Mouse (Mus musculus) lung, adult 2 months (tissue): ENCODE results near the gene Trpd52l3. TPM values are rescaled to one million over a fixed set of nuclear protein-coding genes. Genes with fewer than 3 reads are reported as not detected.

ENCODE experiments used
- DNase-seq: peaks from one replicate; pipeline ENCODE4 v3.0.0; 2022
- H3K4me1 ChIP-seq: fragments of 200-500 bp; 2 replicates; pipeline ENCODE4 v1.6.1; 2011; ENCODE audit warnings: low read length; ENCODE audit not compliant: control insufficient read depth, insufficient read depth
- H3K4me3 ChIP-seq: fragments of 200-500 bp; replicated peaks from 2 replicates; pipeline ENCODE3; 2011; ENCODE audit warnings: low read depth, mild to moderate bottlenecking, control low read depth, low read length; ENCODE audit errors: extremely low read depth
- CTCF ChIP-seq: fragments of 200-500 bp; IDR thresholded peaks from 2 replicates; pipeline ENCODE4 v1.5.1; 2011; ENCODE audit warnings: mild to moderate bottlenecking, low read length, control low read depth; ENCODE audit not compliant: insufficient read depth
- POLR2A ChIP-seq: fragments of 200-500 bp; IDR thresholded peaks from 2 replicates; pipeline ENCODE4 v1.6.1; 2011; ENCODE audit warnings: low read depth, mild to moderate bottlenecking, control low read depth, low read length, borderline replicate concordance; ENCODE audit errors: extremely low read depth
- WGBS: fragments of 180-500 bp; shearing (Covaris S2); methylation state at CpG from one replicate; pipeline ENCODE4 v1.1.7; 2018; 5-methylcytosine and 5-hydroxymethylcytosine counted together
- polyA plus RNA-seq: library from polyadenylated mRNA; depleted of rRNA; stranded (reverse); fragments of >200 nt; gene quantifications from 2 replicates; pipeline ENCODE4 v1.2.3, GENCODE M21; 2012

Gene Trpd52l3
- polyA plus RNA-seq, 1 experiment, result not detected

DNA sequence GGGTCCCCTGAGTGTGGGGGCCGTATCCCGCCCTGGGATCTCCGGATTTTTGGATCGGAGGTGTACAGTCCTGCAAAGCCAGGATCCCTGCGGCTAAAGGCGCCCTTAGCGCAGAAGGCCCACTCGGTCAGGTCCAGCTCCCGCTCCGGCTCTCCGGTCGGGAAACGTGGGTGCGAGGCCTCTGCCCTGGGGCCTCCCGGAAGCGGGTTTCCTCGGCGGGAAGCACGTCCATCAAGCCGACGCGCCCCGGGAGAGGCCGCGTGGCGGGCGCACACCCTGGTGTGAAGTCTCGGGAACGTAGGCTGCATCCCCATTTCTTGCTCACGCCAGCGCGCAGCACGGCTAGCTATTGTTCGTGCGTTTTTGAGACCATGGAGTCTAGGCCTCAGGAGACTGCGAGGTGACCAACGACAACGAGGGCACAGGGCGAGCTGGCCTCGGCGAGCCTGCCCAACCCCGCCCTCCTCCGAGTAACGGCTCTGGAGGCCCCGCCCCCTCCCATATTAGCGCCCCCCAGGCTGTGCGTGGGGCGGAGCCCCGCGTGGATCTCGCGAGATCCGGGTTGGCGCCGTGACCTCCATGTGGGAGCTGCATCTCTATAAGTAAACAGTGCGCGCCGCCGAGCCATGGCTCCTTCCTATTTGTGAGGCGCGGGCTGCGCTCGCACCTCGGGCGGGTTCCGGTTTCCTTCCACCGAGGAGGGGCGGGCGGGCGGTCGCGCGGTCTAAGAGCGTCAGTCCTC, 26.5 kb downstream of the Trpd52l3 start, which contains the start of gene Uhrf2:
TSS of gene Uhrf2 (plus strand) at position 620 of the 742 bp plus-strand sequence.
- TF ChIP-seq POLR2A (peak; percentile 77; the same call in 1 of the 2 replicates), CTCF (no peak)
- H3K4me3 ChIP-seq, result peak within 1 kb of the TSS; percentile 94
- DNase-seq, result peak; percentile 94
- H3K4me1 ChIP-seq, result peaks cover 12% of the 10 kb centered on the region
- 4% methylated on average over 74 of the region's 74 CpGs for WGBS

DNA sequence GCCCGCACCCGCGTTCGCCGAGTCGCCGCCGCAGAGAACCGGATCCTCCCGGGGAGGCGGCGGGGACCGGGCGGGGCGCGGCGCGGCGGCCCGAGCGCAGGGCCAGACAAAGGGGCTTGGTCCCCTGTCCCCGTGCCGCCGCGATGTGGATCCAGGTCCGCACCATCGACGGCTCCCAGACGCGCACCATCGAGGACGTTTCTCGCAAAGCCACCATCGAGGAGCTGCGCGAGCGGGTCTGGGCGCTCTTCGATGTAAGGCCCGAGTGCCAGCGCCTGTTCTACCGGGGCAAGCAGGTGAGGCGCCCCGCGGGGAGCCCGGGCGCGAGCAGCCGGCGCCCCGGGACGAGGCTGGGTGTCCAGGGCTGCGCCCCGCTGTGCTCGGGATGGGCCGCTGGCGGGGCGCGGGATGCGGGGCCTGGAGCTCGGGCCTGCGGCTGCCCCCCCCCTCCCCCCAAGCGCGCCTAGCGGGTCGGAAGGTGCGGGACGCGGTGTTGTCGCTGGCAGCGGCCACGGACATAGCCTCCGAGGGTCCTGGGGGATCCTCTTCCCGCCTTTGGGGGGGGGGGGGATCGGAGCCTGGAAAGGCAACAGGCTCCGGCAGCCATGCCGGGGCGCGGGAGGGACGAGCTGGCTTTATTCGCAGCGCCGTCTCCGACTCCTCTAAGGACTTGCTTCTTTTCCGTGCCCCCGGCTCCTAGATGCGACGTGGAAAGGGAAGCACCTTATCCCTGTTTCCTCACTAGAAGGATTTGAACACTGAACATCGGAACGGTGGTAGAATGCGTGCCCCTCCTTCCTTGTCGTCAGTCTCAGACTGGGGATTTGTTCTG, 27.3 kb downstream of the Trpd52l3 start:
- DNase-seq, result peak; percentile 20
- peaks cover 12% of the 10 kb centered on the region for H3K4me1 ChIP-seq
- H3K4me3 ChIP-seq, result peak overlapping the region; percentile 94
- under 1% methylated on average over 92 of the region's 92 CpGs for WGBS
- no peak for TF ChIP-seq CTCF
- no peak for TF ChIP-seq POLR2A

DNA sequence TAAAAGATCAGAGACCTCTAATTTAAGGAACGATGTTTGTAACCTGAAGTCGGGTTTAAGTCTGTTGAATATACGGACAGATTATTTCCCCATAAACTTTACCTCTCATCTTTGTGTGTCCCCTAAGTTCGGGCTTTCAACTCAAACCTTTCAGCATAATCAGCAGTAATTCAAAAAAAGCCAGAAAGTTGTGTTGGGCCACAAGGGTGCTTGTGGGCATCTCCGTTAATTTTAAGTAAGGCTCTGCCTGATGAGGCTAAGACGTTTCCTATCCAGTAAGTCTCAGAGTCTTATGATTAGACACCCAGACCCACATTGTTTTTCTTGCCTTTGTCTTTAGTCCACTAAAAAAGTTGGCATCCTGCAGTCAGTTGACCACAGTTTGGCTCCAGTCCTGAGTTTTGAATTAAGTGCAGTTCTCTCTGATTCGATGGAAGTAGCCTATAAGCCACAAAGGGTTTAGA, 27.9 kb downstream of the Trpd52l3 start:
- TF ChIP-seq POLR2A (no peak), CTCF (no peak)
- Histone ChIP-seq H3K4me1 (peaks cover 15% of the 10 kb centered on the region), H3K4me3 (peak overlapping the region; percentile 94)
- DNase-seq, result no peak
- under 1% methylated on average over 7 of the region's 7 CpGs for WGBS

DNA sequence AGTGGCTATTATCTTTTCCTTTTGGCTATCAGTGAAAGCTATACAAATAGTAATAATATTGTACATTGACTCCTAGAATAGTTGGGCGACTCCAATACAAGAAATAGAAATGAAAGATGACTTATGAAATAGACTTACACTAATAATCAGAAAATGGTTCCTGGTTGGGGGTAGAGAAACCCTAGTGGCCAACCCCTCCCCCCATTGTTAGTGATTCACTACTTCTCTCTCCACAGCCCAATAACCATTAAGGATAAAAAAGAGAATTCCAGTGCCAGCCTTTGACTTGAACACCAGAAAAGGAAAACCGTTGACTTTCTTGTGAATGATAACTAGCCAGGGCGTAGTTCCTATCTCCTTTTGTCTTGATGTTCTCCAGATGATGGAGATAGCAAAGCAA, 28.6 kb downstream of the Trpd52l3 start:
- TF ChIP-seq CTCF (no peak), POLR2A (no peak)
- 50% methylated on average over 3 of the region's 3 CpGs for WGBS
- DNase-seq, result no peak
- Histone ChIP-seq H3K4me3 (no peak overlapping the region), H3K4me1 (peaks cover 18% of the 10 kb centered on the region)

DNA sequence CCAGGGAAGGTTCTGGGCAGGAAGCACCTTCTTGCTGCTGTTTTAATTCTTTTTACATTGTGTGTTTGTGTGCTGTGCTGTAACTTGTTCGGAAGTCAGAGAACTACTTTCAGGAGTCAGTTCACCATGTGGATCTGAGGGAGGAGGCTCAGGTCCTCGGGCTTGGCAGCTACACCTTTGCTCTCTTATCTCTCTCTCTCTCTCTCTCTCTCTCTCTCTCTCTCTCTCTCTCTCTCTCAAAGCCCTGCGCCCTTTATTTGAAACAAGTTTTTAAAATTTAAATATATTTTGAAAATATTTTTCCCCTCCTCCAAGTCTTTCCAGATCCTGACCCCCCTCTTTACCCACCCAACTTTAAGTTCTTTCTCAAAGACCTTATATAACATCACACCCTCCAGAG, 31.8 kb downstream of the Trpd52l3 start:
- 45% methylated on average over 3 of the region's 3 CpGs for WGBS
- H3K4me3 ChIP-seq, result no peak overlapping the region
- peaks cover 18% of the 10 kb centered on the region for H3K4me1 ChIP-seq
- DNase-seq, result no peak
- no peak for TF ChIP-seq CTCF
- TF ChIP-seq POLR2A, result no peak

DNA sequence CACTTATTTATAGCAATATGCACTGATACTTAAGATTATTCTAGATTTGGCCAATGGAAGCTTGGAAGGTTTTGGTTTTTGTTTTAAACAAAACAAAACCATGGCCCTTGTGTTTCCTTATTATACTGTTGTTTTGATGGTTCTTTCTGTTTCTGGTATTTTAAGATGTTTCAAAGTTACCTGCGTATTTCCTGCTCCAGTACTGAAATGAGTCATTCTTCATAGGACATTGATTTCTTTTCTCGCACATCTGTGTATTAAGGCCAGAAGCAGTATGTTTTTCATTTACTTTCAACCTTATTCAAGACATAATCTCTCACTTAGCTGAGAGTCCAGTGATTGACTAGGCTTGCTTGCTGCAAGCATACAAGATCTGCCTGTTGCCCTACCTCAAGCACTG, 40.1 kb downstream of the Trpd52l3 start:
- 90% methylated on average over 2 of the region's 2 CpGs for WGBS

GRCm38 (mm10) chr19:30044630-30045029, 41.0 kb downstream of the Trpd52l3 start:
- Histone ChIP-seq H3K4me1 (peaks cover 3% of the 10 kb centered on the region), H3K4me3 (no peak overlapping the region)
- TF ChIP-seq POLR2A, result no peak
- TF ChIP-seq CTCF, result no peak
- DNase-seq, result no peak
- WGBS, result 98% methylated on average over 1 of the region's 1 CpGs

More for the DNA sequence above, 40.1 kb downstream of the Trpd52l3 start:
- Histone ChIP-seq H3K4me3 (no peak overlapping the region), H3K4me1 (no peaks in the 10 kb centered on the region; the same call in 1 of the 2 replicates)
- no peak for TF ChIP-seq CTCF
- no peak for TF ChIP-seq POLR2A
- no peak for DNase-seq

DNA sequence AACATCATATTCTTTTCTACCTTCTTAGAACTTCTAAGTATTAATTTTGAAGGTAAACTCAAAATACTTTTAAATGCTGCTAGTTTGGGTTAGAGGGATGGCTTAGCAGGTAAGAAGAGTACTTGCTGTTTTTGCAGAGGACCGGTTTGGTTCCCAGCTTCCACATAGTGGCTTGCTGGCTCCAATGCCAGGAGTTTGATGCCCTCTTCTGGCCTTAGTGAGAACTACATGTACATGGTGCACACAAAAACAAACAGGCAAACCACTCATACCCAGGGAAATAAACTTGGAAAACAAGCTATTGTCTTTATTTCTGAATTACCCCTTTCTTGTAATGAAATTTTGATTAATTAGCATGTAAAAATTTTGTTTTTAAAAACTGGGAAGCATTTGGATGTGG, 42.3 kb downstream of the Trpd52l3 start:
- Histone ChIP-seq H3K4me3 (no peak overlapping the region), H3K4me1 (peaks cover 3% of the 10 kb centered on the region)
- DNase-seq, result no peak
- 71% methylated on average over 1 of the region's 1 CpGs for WGBS
- TF ChIP-seq POLR2A, result no peak
- TF ChIP-seq CTCF, result peak; percentile 33; the same call in 1 of the 2 replicates

DNA sequence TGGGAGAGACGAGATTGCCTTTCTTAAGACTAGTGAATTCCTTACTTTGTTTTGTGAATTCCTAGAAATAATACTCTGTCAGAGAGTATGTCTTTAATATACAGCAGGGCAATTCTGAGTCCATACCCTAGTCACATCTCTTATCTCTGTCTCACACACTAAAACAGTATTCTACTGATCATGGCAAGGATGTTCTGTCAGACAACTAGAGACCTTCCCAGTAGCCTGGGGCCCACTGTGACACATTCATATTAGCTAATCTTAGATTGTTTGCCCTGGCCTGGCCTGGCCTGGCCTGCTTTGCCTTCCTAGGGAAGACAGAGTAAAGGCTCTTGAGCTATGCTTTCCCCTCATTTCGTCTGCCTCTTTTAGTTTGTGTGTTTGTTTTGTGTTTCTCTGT, 47.0 kb downstream of the Trpd52l3 start:
- no peak for DNase-seq
- 74% methylated on average over 2 of the region's 2 CpGs for WGBS
- H3K4me3 ChIP-seq, result no peak overlapping the region
- TF ChIP-seq CTCF, result no peak
- no peak for TF ChIP-seq POLR2A
- peaks cover 3% of the 10 kb centered on the region for H3K4me1 ChIP-seq

GRCm38 (mm10) chr19:30051479-30051878, 47.9 kb downstream of the Trpd52l3 start:
- TF ChIP-seq POLR2A (no peak), CTCF (no peak)
- H3K4me1 ChIP-seq, result peaks cover 3% of the 10 kb centered on the region

More at GRCm38 (mm10) chr19:30051479-30051878, 47.9 kb downstream of the Trpd52l3 start:
- WGBS, result 82% methylated on average over 3 of the region's 3 CpGs
- no peak overlapping the region for H3K4me3 ChIP-seq
- DNase-seq, result no peak
